In the genomic region with DNA sequence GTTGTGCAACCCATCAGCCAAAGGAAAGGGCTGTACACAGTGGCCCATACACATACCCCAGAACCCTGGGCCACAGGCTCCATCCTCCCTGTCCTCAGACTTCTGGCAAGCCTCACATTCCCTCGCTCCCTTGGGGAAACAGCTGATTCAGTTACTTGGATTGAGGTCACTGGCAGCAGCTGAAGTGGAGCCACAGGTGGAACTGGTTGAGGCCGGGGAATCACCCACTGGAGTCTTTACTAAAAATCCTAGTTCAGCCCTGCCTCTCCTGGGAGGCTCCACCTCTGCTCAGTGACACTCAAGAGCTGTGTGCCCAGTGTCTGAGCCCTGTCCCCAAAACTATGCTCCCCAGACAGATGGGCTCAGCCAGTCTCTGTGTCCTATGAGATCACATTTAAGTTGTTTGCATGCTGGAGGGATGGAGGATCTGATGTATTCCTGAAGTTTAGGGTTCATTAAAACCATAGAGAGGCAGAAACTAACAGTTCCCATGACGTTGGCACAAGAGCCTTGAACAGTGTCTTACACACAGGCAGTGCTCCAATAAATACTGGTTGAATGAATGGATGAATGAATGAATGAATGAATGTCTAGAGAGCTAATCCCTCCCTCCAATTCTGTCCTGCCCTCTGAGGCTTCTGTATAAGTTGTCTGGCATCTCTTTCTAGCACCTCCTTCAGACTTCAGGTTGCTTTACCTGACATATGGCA, we compare ENCODE assay signal across 14 mouse cellular contexts. TPM values are rescaled to one million over a fixed set of nuclear protein-coding genes. Genes with fewer than 3 reads are reported as not detected.
DNase-seq lines count a peak whose midpoint lies in the region; ATAC-seq lines count a peak whose summit lies in the region.
"Had no signal": no experiment of that assay in that cellular context is flagged by ENCODE, and none has a peak within 500 bp of the region (broad histone marks: within the 10 kb centered on the region; RNA-seq: fewer than 3 reads in every experiment).

No protein-coding gene starts in this region.

- H3K9ac ChIP-seq in forebrain, embryonic 13.5 days: no peak overlapping the region
- H3K9ac ChIP-seq in kidney, embryonic 14.5 days (ENCODE audit: low read depth, low read length): no peak overlapping the region
- H3K9ac ChIP-seq in liver, embryonic 12.5 days: no peak overlapping the region
- H3K9ac ChIP-seq: heart, embryonic 13.5 days; neural tube, embryonic 13.5 days had no signal

- no peak for DNase-seq in forebrain, embryonic 10.5 days (ENCODE audit: extremely low spot score, low spot score)
- DNase-seq in Muller cell, postnatal 12 days (ENCODE audit: inconsistent ontology term): peak; percentile 34
- DNase-seq in gastrocnemius, adult 8-10 months (ENCODE audit: low spot score in 2 of 2): peak; percentile 27 to 54
- DNase-seq in lung, postnatal 14 days: peak; percentile 32

- no peak overlapping the region for H3K4me3 ChIP-seq in forebrain, embryonic 13.5 days
- H3K4me3 ChIP-seq in forebrain, embryonic 10.5 days: no peak overlapping the region
- H3K4me3 ChIP-seq in kidney, embryonic 14.5 days (ENCODE audit: low read length): no peak overlapping the region
- no peak overlapping the region for H3K4me3 ChIP-seq in liver, embryonic 12.5 days
- H3K4me3 ChIP-seq: heart, embryonic 13.5 days; midbrain, embryonic 10.5 days; neural tube, embryonic 13.5 days had no signal

- ATAC-seq in forebrain, embryonic 13.5 days: peak; percentile 41; the same call in 1 of the 2 replicates
- ATAC-seq in kidney, embryonic 14.5 days (ENCODE audit: low FRiP score, low TSS enrichment): no peak
- no peak for ATAC-seq in liver, embryonic 12.5 days
- no peak for ATAC-seq in activated CD4-positive, CD25-positive, alpha-beta regulatory T cell, adult 4 months
- ATAC-seq: inflammation-experienced regulatory T-cells, adult 6 months had no signal

- no peaks in the 10 kb centered on the region for H3K9me3 ChIP-seq in forebrain, embryonic 13.5 days (replicated peaks)
- no peaks in the 10 kb centered on the region for H3K9me3 ChIP-seq in forebrain, embryonic 10.5 days
- no peaks in the 10 kb centered on the region for H3K9me3 ChIP-seq in kidney, embryonic 14.5 days (ENCODE audit: control insufficient read depth, low read length)
- no peaks in the 10 kb centered on the region for H3K9me3 ChIP-seq in liver, embryonic 12.5 days (replicated peaks)
- H3K9me3 ChIP-seq: heart, embryonic 13.5 days; midbrain, embryonic 10.5 days; neural tube, embryonic 13.5 days had no signal

- no peaks in the 10 kb centered on the region for H3K36me3 ChIP-seq in forebrain, embryonic 13.5 days (ENCODE audit: poor library complexity, severe bottlenecking)
- H3K36me3 ChIP-seq in forebrain, embryonic 10.5 days (replicated peaks): no peaks in the 10 kb centered on the region
- H3K36me3 ChIP-seq in kidney, embryonic 14.5 days (ENCODE audit: control insufficient read depth, insufficient read depth, low read length): no peaks in the 10 kb centered on the region
- no peaks in the 10 kb centered on the region for H3K36me3 ChIP-seq in liver, embryonic 12.5 days
- H3K36me3 ChIP-seq: heart, embryonic 13.5 days; midbrain, embryonic 10.5 days; neural tube, embryonic 13.5 days had no signal

- H3K27me3 ChIP-seq in forebrain, embryonic 13.5 days: no peaks in the 10 kb centered on the region
- no peaks in the 10 kb centered on the region for H3K27me3 ChIP-seq in forebrain, embryonic 10.5 days (ENCODE audit: poor library complexity, severe bottlenecking)
- no peaks in the 10 kb centered on the region for H3K27me3 ChIP-seq in kidney, embryonic 14.5 days (ENCODE audit: control insufficient read depth, insufficient read depth, low read length)
- peaks cover 36% of the 10 kb centered on the region; the same call in 1 of the 2 replicates for H3K27me3 ChIP-seq in liver, embryonic 12.5 days (replicated peaks)
- H3K27me3 ChIP-seq: neural tube, embryonic 13.5 days had no signal

- H3K4me1 ChIP-seq in forebrain, embryonic 13.5 days: 0 out of 2 replicates have a peak, but pooled peaks cover 12% of the 10 kb centered on the region
- H3K4me1 ChIP-seq in forebrain, embryonic 10.5 days: peaks cover 6% of the 10 kb centered on the region
- H3K4me1 ChIP-seq in kidney, embryonic 14.5 days (ENCODE audit: control insufficient read depth, insufficient read depth, low read length): no peaks in the 10 kb centered on the region
- H3K4me1 ChIP-seq in liver, embryonic 12.5 days: peaks cover 18% of the 10 kb centered on the region
- H3K4me1 ChIP-seq: neural tube, embryonic 13.5 days had no signal

- peak overlapping the region; percentile 0; the same call in 1 of the 2 replicates for H3K27ac ChIP-seq in forebrain, embryonic 13.5 days
- no peak overlapping the region for H3K27ac ChIP-seq in forebrain, embryonic 10.5 days
- H3K27ac ChIP-seq in kidney, embryonic 14.5 days (ENCODE audit: low read depth, low read length): no peak overlapping the region
- H3K27ac ChIP-seq in liver, embryonic 12.5 days: no peak overlapping the region
- H3K27ac ChIP-seq: heart, embryonic 13.5 days; midbrain, embryonic 10.5 days; neural tube, embryonic 13.5 days had no signal

- no peak overlapping the region for H3K4me2 ChIP-seq in forebrain, embryonic 13.5 days
- no peak overlapping the region for H3K4me2 ChIP-seq in kidney, embryonic 14.5 days (replicated peaks; ENCODE audit: low read depth, low read length)
- no peak overlapping the region for H3K4me2 ChIP-seq in liver, embryonic 12.5 days
- H3K4me2 ChIP-seq: heart, embryonic 13.5 days; neural tube, embryonic 13.5 days had no signal

- 83% methylated on average over 3 of the region's 3 CpGs for WGBS in forebrain, embryonic 13.5 days
- WGBS in forebrain, embryonic 10.5 days: 88% methylated on average over 3 of the region's 3 CpGs
- WGBS in kidney, embryonic 14.5 days: 83% methylated on average over 3 of the region's 3 CpGs
- WGBS in liver, embryonic 12.5 days (ENCODE audit: insufficient replicate concordance): 67% methylated on average over 3 of the region's 3 CpGs

RNA-seq across cellular contexts. Expression of gene Slc26a9, which starts 7.5 kb away (rescaled TPM):
- 0.05 and 0.06 TPM in 2 replicates for polyA plus RNA-seq in forebrain, embryonic 13.5 days (2015; fragmentation: Nextera tagmentation; extraction: Ambion mirVana)
- polyA plus RNA-seq in forebrain, embryonic 10.5 days (2016; fragmentation: Nextera tagmentation; extraction: Ambion mirVana): not detected in 2 replicates
- total RNA-seq in gastrocnemius, adult 8-10 months (2022): not detected
- 0.33 and 0.62 TPM in 2 replicates for polyA plus RNA-seq in kidney, embryonic 14.5 days (2014; fragmentation: Nextera tagmentation; extraction: Ambion mirVana)
- not detected in 2 replicates for polyA plus RNA-seq in liver, embryonic 12.5 days (2016; fragmentation: Nextera tagmentation; extraction: Ambion mirVana)
- not detected for polyA plus RNA-seq in activated CD4-positive, CD25-positive, alpha-beta regulatory T cell, adult 4 months (2017; shearing (Covaris generic))
- total RNA-seq: CH12.LX had no signal
- polyA plus RNA-seq: inflammation-experienced regulatory T-cells, adult 6 months; liver, adult 2 months; midbrain, embryonic 10.5 days; neural tube, embryonic 13.5 days had no signal

RNA-seq across cellular contexts. Expression of gene Pm20d1, which starts 45.8 kb away (rescaled TPM):
- 0.15 and 0.16 TPM in 2 replicates for polyA plus RNA-seq in forebrain, embryonic 13.5 days (2015; fragmentation: Nextera tagmentation; extraction: Ambion mirVana)
- 1.5 TPM in 2 replicates for polyA plus RNA-seq in forebrain, embryonic 10.5 days (2016; fragmentation: Nextera tagmentation; extraction: Ambion mirVana)
- total RNA-seq in gastrocnemius, adult 8-10 months (2022): under 1 TPM; 0.40 to 0.51 (median 0.44) TPM
- polyA plus RNA-seq in kidney, embryonic 14.5 days (2014; fragmentation: Nextera tagmentation; extraction: Ambion mirVana): 1.1 and 2.1 TPM in 2 replicates
- 2.6 and 2.8 TPM in 2 replicates for polyA plus RNA-seq in liver, embryonic 12.5 days (2016; fragmentation: Nextera tagmentation; extraction: Ambion mirVana)
- not detected for polyA plus RNA-seq in activated CD4-positive, CD25-positive, alpha-beta regulatory T cell, adult 4 months (2017; shearing (Covaris generic))
